Mouse (Mus musculus) embryonic facial prominence, embryonic 10.5 days (tissue): ENCODE measurements around the gene Ccl9. TPM values are rescaled to one million over a fixed set of nuclear protein-coding genes. Genes with fewer than 3 reads are reported as not detected.

ENCODE experiments used
- polyA plus RNA-seq: library from polyadenylated mRNA; unstranded; fragments of >200 nt; fragmentation: Nextera tagmentation; extraction: Ambion mirVana; gene quantifications from 2 replicates; pipeline ENCODE4 v1.2.1, GENCODE M21; 2016

Gene Ccl9
- polyA plus RNA-seq, 1 experiment from 2014 or later = 1.7 TPM

Other genes starting within 250 kb of the Ccl9 start
- gene Rasl10b, start 169.5 kb downstream of the Ccl9 start, polyA plus RNA-seq = 2.6 and 3.1 TPM in 2 replicates
- not detected in 2 replicates for gene Gas2l2, start 149.2 kb downstream of the Ccl9 start, polyA plus RNA-seq
- 0.68 TPM in 1 of 2 replicates, not detected in the other for gene 1700020L24Rik, start 141.0 kb downstream of the Ccl9 start, polyA plus RNA-seq
- 1.3 and 1.5 TPM in 2 replicates for gene Mmp28, start 115.6 kb downstream of the Ccl9 start, polyA plus RNA-seq
- gene Taf15, start 105.5 kb downstream of the Ccl9 start, polyA plus RNA-seq = 12.4 and 12.7 TPM in 2 replicates
- gene Heatr9, start 56.5 kb downstream of the Ccl9 start, polyA plus RNA-seq = not detected in 2 replicates
- not detected in 2 replicates for gene Ccl5, start 48.1 kb downstream of the Ccl9 start, polyA plus RNA-seq
- 1.2 and 2.7 TPM in 2 replicates for gene Ccl6, start 14.5 kb upstream of the Ccl9 start, polyA plus RNA-seq
- not detected in 2 replicates for gene Rpl9-ps1, start 67.0 kb upstream of the Ccl9 start, polyA plus RNA-seq
- gene Ccl3, start 70.7 kb upstream of the Ccl9 start, polyA plus RNA-seq = 0.54 and 1.0 TPM in 2 replicates
- gene Ccl4, start 83.9 kb upstream of the Ccl9 start, polyA plus RNA-seq = 0.40 TPM in 1 of 2 replicates, not detected in the other
- 0.41 and 0.51 TPM in 2 replicates for gene Wfdc17, start 125.4 kb upstream of the Ccl9 start, polyA plus RNA-seq
- gene Wfdc18, start 130.4 kb upstream of the Ccl9 start, polyA plus RNA-seq = not detected in 2 replicates
- not detected in 2 replicates for gene Wfdc21, start 168.3 kb upstream of the Ccl9 start, polyA plus RNA-seq
- 26.2 and 27.0 TPM in 2 replicates for gene Heatr6, start 175.1 kb upstream of the Ccl9 start, polyA plus RNA-seq